Mouse (Mus musculus): ENCODE measurements at regions not wholly inside any gene's neighbourhood (a gene's known extent, or its start where the extent isn't known, plus 50 kb on each side); places are given as distances from the start of the nearest gene placed in this dataset.

DNA sequence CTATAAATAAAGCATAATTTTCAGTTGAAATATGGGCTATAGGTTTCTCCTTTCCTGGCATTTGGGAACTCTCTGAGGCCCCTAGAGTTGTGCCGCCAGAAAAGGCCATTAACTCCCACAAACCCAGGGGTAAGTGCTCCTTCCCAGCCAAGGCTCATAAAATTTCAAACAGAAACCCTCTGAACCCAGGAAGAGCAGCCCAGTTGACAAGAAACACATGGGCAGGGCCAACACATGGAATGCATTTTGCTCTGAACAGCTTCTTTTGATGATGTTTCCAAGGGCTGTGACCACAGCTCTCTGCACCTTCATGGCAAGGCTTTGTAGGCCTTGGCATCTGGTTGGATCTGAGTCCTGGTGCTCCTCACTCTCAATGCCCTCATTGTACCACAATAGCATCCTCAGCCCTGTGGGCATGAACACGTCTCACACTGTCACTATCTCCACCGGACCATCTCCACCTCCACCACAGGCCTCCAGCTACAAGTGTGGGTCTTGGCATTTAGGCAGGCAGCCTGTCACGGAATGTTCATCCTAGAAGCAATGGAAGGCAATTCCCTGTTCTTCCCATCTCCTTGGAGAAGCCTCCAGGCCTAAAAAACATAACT, 127.3 kb downstream of the Ngf start:
- TF ChIP-seq HCFC1 (IDR thresholded peaks at IDR 0.05; ENCODE audit: borderline replicate concordance, insufficient read depth, low read length) (no peak), ZC3H11A (IDR thresholded peaks at IDR 0.05; ENCODE audit: borderline replicate concordance, low read depth, low read length) (no peak), CHD2 (IDR thresholded peaks at IDR 0.05; ENCODE audit: low read depth, low read length) (no peak)

Measured in ES-E14 (cell line).